Mouse (Mus musculus): ENCODE results near the gene Sesn2.

GRCm38 (mm10) chr4:132519188-132519587 lies 8.9 kb upstream of the Sesn2 start:
- TF ChIP-seq CTCF (IDR thresholded peaks at IDR 0.05; ENCODE audit: control insufficient read depth, insufficient read depth, insufficient replicate concordance, low read depth, low read length) = no peak
- TF ChIP-seq POLR2A (IDR thresholded peaks at IDR 0.05; ENCODE audit: control insufficient read depth, low read depth, low read length) = no peak

Measured in testis, adult 2 months (tissue).